Mouse (Mus musculus): ENCODE results near the gene Gatb. TPM values are rescaled to one million over a fixed set of nuclear protein-coding genes. Genes with fewer than 3 reads are reported as not detected.
A peak's percentile ranks its signal among the peaks of the same experiment; 100 is the strongest.

Gene Gatb
- 20.4 and 23.0 TPM in 2 replicates for polyA plus RNA-seq (2015; fragmentation: Nextera tagmentation; extraction: Ambion mirVana)

DNA sequence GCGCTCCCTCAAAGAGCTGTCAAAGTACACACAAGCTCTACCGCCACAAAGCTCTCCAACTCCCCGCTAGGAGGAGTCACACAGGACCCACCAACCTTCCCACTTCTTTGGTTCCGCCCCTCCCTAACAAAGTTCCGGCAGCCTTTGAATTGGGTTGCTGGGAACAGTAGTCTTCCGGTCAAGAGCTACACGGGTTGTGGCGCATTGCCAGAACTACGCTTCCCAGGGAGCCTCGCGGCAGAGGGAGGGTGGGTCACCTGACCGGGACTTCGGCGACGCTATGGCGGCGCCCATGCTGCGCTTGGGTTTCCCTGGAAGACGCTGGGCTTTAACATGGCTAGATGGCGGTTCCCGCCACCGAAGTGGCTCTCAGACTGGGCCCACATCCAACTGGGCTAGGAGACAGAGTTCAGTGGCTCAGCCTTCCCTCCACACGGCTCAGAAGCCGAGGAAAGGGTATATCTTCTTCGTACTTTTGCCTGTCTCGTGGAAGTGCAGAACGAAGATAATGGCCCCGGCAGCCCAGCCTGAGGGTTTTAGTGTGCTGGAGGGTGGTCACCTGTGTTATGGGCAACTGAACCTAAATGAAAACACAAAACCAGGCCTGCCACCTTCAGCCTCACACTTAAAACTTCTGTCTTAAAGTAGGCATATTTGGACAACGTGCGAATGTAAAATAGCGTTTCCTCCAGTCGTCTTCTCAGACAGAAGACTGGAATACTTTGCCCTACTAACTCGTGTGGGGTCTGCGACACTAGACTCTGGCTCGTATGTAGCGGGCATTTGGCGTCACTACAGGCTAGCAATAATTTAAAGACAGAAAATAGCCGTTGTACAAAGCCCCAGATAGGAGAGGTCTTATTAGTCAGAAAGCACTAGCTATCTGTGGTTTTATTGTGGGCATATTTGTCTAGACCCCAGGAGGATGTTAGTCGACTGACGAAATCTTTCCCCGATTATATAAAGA lies at the start of gene Gatb:
Gene Gatb (plus strand): TSS at position 256 of the 967 bp plus-strand sequence.
- peak within 1 kb of the TSS; percentile 79 for H3K9ac ChIP-seq
- 3% methylated on average over 41 of the region's 41 CpGs for WGBS
- peaks cover 4% of the 10 kb centered on the region; the same call in 1 of the 2 replicates for H3K4me1 ChIP-seq
- H3K36me3 ChIP-seq (ENCODE audit: poor library complexity, severe bottlenecking), result no peaks in the 10 kb centered on the region
- no peaks in the 10 kb centered on the region for H3K27me3 ChIP-seq
- H3K27ac ChIP-seq, result peak within 1 kb of the TSS; percentile 65
- H3K4me2 ChIP-seq, result peak within 1 kb of the TSS; percentile 83
- H3K9me3 ChIP-seq (replicated peaks), result no peaks in the 10 kb centered on the region
- H3K4me3 ChIP-seq, result peak within 1 kb of the TSS; percentile 75
- peak; percentile 99 for ATAC-seq

DNA sequence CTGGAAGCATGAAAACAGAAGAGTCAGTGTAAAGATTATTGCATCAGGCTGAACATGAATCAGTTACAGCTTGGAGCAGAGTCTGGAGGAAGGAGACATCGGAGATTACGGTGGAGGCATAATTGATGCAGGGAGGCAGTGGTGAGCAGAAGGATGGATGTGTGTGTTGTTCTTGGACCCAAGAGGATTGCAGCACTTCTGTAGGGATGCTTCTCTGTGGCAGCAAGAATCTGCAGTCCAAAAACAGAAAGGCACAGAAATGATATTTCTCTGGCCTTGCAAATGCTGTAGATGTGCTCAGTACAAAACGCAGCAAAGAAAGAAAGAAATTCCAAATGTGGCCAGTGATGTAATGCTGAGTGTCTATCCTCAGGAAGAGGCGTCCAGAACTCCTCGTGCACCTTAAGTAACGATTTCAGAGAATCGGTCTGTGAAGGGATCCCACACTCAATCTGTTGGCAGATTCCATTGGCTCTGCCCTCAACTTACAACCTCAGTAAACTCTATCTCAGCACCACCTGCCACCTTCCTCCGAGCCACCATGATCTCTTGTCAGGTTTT lies 43.2 kb upstream of the Gatb start:
- H3K27me3 ChIP-seq, result no peaks in the 10 kb centered on the region
- no peak overlapping the region for H3K9ac ChIP-seq
- 89% methylated on average over 8 of the region's 8 CpGs for WGBS
- H3K36me3 ChIP-seq (ENCODE audit: poor library complexity, severe bottlenecking), result no peaks in the 10 kb centered on the region
- no peak overlapping the region for H3K4me3 ChIP-seq
- H3K4me2 ChIP-seq, result no peak overlapping the region
- no peak overlapping the region for H3K27ac ChIP-seq
- 0 out of 2 replicates have a peak, but pooled peaks cover 7% of the 10 kb centered on the region for H3K4me1 ChIP-seq
- no peak for ATAC-seq
- no peaks in the 10 kb centered on the region for H3K9me3 ChIP-seq (replicated peaks)

DNA sequence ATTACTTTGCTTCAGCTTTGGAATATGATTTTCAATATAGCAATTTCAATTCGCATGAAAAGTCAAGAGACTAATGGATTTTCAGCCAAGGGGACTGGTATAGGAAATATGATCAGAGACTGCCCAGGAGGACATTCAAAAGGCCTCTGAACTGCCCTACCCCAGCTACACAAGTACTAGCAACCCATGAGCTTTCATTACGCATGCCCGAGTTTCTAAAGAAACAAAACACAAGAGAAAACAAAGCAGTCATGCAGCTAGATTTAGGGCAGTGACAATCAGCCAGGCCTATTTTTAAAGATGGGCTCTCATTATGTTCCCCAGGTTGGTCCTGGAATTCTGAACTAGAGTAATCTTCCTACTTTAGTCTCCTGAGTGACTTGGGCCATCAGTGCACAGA lies 41.5 kb upstream of the Gatb start:
- no peak overlapping the region for H3K4me3 ChIP-seq
- H3K9me3 ChIP-seq (replicated peaks), result no peaks in the 10 kb centered on the region
- no peak overlapping the region for H3K27ac ChIP-seq
- 0 out of 2 replicates have a peak, but pooled peaks cover 7% of the 10 kb centered on the region for H3K4me1 ChIP-seq
- WGBS, result 21% methylated on average over 3 of the region's 3 CpGs
- H3K27me3 ChIP-seq, result no peaks in the 10 kb centered on the region
- H3K9ac ChIP-seq, result no peak overlapping the region
- H3K36me3 ChIP-seq (ENCODE audit: poor library complexity, severe bottlenecking), result no peaks in the 10 kb centered on the region
- no peak for ATAC-seq
- no peak overlapping the region for H3K4me2 ChIP-seq

DNA sequence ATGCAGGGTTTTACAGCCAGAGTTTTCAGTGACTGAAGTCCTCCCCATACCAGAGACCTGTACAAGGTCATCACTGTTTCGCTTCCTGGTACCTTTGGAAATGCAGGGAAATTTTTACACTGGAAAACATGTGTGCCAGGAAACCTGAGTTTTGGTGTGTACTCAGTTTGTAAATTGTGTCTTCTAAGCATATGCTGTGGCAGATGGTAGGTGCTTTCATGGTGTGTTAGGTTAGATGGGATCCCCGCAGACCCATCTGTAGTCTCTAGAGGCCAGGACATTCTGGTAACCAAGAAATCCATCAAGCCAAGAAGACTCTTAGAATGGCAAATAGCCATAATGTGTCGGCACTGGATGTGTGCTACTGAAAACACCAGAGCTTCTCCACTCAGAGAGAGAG lies 38.9 kb upstream of the Gatb start:
- H3K4me2 ChIP-seq, result no peak overlapping the region
- no peak overlapping the region for H3K9ac ChIP-seq
- no peak for ATAC-seq
- 0 out of 2 replicates have a peak, but pooled peaks cover 7% of the 10 kb centered on the region for H3K4me1 ChIP-seq
- 89% methylated on average over 3 of the region's 3 CpGs for WGBS
- no peaks in the 10 kb centered on the region for H3K9me3 ChIP-seq (replicated peaks)
- H3K4me3 ChIP-seq, result no peak overlapping the region
- H3K27me3 ChIP-seq, result no peaks in the 10 kb centered on the region
- no peak overlapping the region for H3K27ac ChIP-seq
- H3K36me3 ChIP-seq (ENCODE audit: poor library complexity, severe bottlenecking), result no peaks in the 10 kb centered on the region

DNA sequence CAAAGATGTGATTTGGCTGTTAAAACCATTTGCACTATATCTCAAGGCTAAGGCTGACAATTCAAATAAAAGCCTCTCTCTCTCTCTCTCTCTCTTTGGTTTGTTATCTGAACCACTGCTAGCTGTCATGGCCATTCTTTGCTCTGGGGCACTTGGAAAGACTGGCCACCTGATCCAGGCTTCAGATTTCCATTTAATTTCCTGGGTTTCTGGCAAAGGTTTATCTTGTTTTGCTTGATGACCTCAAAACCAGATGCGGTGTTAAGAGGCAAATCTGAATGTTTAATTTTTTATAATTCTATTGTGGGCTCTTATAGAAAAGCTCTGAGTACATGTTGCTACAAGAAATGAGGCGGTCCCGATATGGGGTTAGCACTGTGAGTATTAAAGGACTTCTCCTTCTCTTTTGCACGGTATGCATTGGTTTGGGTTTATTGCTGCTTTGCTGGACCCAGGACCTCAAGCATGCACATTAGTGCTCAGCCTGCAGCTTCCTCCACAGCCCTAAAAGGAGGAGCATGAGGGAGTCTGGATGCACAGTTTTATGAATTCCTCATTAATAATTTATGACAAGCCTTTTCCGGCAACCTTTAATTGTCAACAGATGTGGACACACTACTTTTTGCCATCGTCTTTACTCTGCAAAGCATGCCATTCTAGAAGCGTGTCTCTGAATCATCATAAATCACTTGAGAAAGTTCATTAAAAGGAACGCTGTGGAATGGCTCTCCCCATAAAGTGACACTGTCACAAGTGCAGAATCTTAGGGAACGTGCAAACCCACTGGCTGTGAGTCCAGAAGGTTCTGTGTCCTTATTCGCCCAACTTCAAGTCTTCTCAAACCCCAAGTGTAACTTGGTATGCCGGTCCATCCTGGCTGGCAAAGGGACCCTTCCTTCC lies 38.0 kb upstream of the Gatb start:
- no peak for ATAC-seq
- no peak overlapping the region for H3K27ac ChIP-seq
- no peaks in the 10 kb centered on the region for H3K36me3 ChIP-seq (ENCODE audit: poor library complexity, severe bottlenecking)
- H3K9me3 ChIP-seq (replicated peaks), result no peaks in the 10 kb centered on the region
- no peaks in the 10 kb centered on the region for H3K27me3 ChIP-seq
- no peak overlapping the region for H3K9ac ChIP-seq
- 84% methylated on average over 11 of the region's 11 CpGs for WGBS
- 0 out of 2 replicates have a peak, but pooled peaks cover 7% of the 10 kb centered on the region for H3K4me1 ChIP-seq
- H3K4me3 ChIP-seq, result no peak overlapping the region
- H3K4me2 ChIP-seq, result no peak overlapping the region

DNA sequence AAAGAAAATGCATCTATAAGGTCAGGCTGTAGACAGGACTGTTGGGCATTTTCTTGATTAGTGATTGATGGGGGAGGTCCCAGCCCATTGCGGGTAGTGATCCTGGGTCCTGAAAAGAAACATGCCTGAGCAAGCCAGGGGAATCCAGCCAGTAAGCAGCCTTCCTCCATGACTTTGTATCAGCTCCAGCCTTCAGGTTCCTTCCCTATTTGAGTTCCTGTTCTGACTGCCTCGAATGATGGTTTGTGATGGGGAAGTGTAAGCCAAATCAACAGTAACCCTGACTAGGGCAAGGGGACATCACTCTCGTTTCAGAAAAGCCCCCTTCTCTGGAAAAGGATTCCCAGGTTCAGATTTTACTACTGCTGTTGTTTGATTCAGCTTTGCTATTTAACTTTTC lies 31.2 kb upstream of the Gatb start:
- no peaks in the 10 kb centered on the region for H3K4me1 ChIP-seq
- WGBS, result 74% methylated on average over 3 of the region's 3 CpGs
- no peaks in the 10 kb centered on the region for H3K9me3 ChIP-seq (replicated peaks)
- no peaks in the 10 kb centered on the region for H3K36me3 ChIP-seq (ENCODE audit: poor library complexity, severe bottlenecking)
- H3K27me3 ChIP-seq, result no peaks in the 10 kb centered on the region
- ATAC-seq, result no peak
- no peak overlapping the region for H3K9ac ChIP-seq
- H3K4me2 ChIP-seq, result no peak overlapping the region
- no peak overlapping the region for H3K4me3 ChIP-seq
- H3K27ac ChIP-seq, result no peak overlapping the region

DNA sequence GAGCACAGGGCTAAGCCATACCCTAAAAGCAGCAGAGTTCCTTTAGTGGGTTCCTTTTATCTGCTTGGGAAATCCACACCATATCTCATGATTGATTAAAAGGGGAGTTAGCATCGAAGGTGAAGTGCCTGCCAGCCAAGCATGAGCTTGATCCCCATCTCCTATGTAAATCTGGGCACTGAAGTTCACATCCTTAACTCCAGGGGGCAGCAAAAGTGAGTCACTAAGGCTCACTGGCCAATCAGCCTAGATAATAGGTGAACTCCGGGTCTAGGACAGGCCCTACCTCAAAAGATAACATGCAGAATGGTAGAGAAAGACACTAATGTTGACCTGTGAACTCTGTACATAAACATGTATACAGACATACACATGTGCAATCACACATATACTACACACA lies 30.3 kb upstream of the Gatb start:
- WGBS, result 58% methylated on average over 2 of the region's 2 CpGs
- H3K27me3 ChIP-seq, result no peaks in the 10 kb centered on the region
- no peak for ATAC-seq
- H3K27ac ChIP-seq, result no peak overlapping the region
- no peaks in the 10 kb centered on the region for H3K4me1 ChIP-seq
- H3K9me3 ChIP-seq (replicated peaks), result no peaks in the 10 kb centered on the region
- no peaks in the 10 kb centered on the region for H3K36me3 ChIP-seq (ENCODE audit: poor library complexity, severe bottlenecking)
- no peak overlapping the region for H3K4me2 ChIP-seq
- H3K9ac ChIP-seq, result no peak overlapping the region
- no peak overlapping the region for H3K4me3 ChIP-seq

DNA sequence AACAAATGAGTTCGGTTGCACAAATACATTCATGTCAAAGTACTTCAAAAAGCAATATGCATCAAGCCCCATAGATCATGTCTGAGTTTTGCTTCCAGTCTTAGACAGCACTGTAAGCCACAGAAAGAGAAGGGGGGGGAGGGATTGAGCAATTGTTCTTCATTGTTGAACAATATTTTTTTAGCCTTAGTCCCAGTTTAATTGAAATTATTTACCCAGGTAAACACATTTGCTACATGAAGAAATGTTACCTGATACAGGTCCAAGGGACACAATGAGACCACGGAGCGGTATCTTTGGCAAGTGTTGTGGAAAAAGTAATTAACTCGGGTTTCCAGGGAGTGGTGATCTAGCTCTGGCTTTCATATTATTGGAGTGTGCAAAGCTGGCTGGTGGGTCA lies 23.6 kb upstream of the Gatb start:
- Histone ChIP-seq H3K4me3 (no peak overlapping the region), H3K4me1 (no peaks in the 10 kb centered on the region), H3K36me3 (ENCODE audit: poor library complexity, severe bottlenecking) (no peaks in the 10 kb centered on the region), H3K9me3 (replicated peaks) (no peaks in the 10 kb centered on the region), H3K27me3 (no peaks in the 10 kb centered on the region), H3K27ac (no peak overlapping the region), H3K9ac (no peak overlapping the region), H3K4me2 (no peak overlapping the region)
- no peak for ATAC-seq
- WGBS, result 80% methylated on average over 4 of the region's 4 CpGs

DNA sequence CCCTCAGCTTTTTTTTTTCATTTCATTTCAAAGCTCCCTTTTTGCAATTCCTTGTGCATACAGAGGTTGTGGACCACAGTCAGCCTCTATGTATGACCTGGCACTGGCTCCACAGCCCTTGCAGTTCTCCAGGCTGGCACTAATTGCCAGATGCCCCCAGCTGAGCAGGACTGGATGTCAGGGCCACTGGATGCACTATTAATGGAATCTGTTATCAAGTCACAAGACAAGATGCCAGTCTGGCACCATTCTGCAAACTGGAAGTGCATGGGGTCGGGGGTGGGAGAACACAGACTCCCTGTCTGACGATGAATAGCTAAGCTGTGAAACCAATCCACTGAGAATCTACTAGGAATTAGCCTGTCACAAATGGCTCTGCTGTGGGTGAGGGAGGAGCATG lies 22.6 kb upstream of the Gatb start:
- 66% methylated on average over 2 of the region's 2 CpGs for WGBS
- Histone ChIP-seq H3K4me1 (no peaks in the 10 kb centered on the region), H3K9me3 (replicated peaks) (no peaks in the 10 kb centered on the region), H3K4me3 (no peak overlapping the region), H3K36me3 (ENCODE audit: poor library complexity, severe bottlenecking) (no peaks in the 10 kb centered on the region), H3K9ac (no peak overlapping the region), H3K27ac (no peak overlapping the region), H3K27me3 (no peaks in the 10 kb centered on the region), H3K4me2 (no peak overlapping the region)
- ATAC-seq, result no peak

DNA sequence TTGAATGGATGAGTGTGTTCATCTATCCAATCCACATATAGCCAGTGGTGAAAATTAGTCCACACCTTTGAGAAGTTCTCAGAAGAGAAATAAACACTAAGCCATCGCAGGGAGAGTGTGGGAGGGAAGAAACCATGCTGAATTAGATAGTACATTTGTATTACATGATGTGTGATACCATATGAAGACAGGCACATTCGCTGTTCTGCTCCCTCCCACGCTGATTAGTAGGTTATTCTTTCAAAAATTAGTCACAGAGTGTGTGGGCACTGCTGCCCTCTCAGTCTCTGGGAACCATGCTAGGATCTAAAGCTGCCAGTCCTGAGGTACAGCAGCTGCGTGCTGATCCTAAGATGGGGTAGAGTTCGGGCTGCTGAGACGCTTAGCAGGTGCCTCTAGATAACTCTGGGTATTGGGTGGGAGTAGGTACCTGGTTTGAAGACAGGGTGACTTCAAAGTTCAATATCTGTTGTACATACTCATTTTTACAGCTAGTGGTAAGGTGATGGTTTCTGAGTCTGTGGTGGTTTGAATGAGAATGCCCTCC lies 20.1 kb upstream of the Gatb start:
- no peak overlapping the region for H3K9ac ChIP-seq
- no peak overlapping the region for H3K4me3 ChIP-seq
- no peak for ATAC-seq
- H3K4me1 ChIP-seq, result no peaks in the 10 kb centered on the region
- H3K36me3 ChIP-seq (ENCODE audit: poor library complexity, severe bottlenecking), result no peaks in the 10 kb centered on the region
- no peak overlapping the region for H3K4me2 ChIP-seq
- H3K27me3 ChIP-seq, result no peaks in the 10 kb centered on the region
- no peak overlapping the region for H3K27ac ChIP-seq
- H3K9me3 ChIP-seq (replicated peaks), result no peaks in the 10 kb centered on the region
- WGBS, result 91% methylated on average over 6 of the region's 6 CpGs

DNA sequence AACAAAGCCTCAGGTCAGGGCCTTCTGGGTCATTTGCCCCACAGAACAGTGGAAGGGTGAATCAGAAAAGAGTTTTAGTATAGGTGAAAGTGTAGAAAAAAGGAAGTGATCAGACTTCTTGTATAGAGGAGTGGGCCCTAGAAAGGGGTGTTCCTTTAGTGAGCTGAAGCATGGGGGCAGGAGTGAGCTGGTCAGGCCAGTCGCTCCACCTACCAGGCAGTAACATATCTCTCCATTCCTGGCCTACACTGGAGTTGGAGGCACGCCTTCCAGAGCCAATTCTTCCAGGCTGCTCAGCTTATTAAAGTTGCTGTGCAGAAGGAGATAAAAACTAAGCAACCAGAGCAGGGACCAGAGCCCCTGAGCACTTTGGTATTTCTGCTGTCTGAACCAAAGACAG lies 9.3 kb upstream of the Gatb start:
- Histone ChIP-seq H3K4me1 (no peaks in the 10 kb centered on the region), H3K9ac (no peak overlapping the region), H3K9me3 (replicated peaks) (no peaks in the 10 kb centered on the region), H3K36me3 (ENCODE audit: poor library complexity, severe bottlenecking) (no peaks in the 10 kb centered on the region), H3K27me3 (no peaks in the 10 kb centered on the region), H3K4me2 (no peak overlapping the region), H3K27ac (no peak overlapping the region), H3K4me3 (no peak overlapping the region)
- no peak for ATAC-seq
- WGBS, result 65% methylated on average over 2 of the region's 2 CpGs
